Mouse (Mus musculus) urinary bladder, postnatal 14 days (tissue): Measurements from ENCODE around the gene Fam174b.

Source experiments
- DNase-seq: peaks from one replicate; pipeline ENCODE4 v3.0.0; 2021; ENCODE audit warnings: low spot score

The Fam174b gene

DNA sequence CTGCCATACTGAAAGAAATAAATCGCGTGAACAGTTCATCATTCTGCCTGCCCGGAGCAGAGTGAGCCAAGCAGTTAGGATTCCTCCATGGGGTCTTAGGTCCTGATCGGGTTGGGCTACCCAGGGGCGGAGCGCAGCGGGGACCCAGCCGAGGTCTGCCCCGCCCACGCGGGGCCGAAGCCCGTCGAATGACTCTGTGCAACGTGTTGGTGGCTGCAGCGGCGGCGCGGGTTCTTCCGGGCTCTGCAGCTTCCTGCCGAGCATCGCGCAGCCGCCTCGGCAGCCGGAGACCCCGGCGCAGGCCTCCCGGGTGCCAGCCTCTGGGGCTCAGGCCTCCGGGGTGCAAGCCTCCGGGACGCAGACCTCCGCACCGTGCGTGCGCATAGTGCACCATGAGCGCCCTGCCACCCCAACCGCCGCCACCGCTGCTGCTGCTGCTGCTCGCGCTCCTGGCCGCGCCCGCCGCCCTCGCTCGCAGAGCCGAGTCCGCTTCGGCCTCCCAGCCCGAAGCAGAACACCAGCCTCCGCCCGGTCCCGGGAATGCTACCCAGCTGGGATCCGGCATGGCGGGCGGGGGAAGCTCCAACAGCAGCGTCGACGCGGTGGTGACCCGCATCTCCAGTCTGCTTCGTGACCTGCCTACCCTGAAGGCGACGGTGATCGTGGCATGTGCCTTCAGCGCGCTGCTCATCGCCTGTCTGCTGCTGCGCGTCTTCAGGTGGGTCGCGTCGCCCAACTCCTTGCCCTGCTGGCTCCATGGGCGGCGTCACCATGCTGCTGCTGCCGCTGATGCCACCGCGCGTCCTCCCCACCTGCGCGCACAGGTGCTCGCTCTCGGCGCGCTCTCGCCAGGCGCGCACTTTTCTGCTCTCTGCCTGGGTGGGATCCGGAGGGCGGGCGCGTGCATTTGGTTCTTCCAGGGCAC lies at the start of gene Fam174b:
Gene Fam174b (plus strand): TSS at position 192 of the 925 bp plus-strand sequence.
- peak; percentile 67 for DNase-seq

DNA sequence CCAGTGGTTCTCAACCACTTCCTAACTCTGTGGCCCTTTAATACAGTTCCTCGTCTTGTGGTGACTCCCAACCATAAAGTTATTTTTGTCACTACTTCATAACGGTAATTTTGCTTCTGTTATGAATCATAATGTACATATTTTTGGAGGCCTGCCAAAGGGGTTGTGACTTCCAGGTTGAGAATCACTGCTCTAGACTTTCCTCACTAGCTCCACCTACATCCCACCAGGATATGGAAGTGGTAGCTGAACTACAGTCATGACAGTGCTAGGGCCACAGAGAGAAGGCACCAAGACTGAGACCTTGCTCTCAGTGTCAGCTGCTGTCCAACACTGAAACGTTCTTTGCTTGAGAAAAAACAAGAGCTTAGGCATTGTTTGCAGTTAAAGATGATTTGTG lies 43.0 kb upstream of the Fam174b start:
- no peak for DNase-seq

DNA sequence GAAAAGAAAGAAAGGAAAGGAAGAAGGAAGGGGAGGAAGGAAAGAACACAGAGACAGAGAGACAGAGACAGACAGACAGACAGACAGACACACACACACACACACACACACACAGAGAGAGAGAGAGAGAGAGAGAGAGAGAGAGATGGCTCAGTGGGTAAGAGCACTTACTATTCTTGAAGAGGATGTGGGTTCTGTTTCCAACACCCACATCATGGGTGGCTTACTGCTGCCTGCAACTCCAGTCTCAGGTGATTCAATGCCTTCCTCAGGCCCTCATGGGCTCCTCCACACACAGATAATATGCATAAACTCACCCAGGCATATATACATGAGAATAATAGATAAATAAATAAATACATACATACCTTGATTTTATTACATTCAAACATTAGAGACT lies 35.8 kb upstream of the Fam174b start:
- DNase-seq: no peak

DNA sequence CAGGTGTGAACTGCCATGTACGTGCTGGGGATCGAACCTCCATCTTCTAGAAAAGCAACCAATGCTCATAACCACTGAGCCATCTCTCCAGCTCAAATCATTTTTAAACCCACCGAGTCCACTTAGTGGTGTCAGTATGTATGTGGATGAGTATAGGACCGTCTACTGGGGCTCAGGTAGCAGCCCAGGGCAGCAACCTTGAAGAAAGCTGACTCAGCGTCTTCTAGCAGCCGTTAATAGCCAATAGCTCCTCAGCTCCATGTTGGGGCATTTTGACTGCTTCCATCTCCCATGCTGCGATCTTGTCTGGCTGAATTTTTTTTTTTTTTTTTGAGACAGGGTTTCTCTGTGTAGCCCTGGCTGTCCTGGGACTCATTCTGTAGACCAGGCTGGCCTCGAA lies 26.6 kb upstream of the Fam174b start:
- no peak for DNase-seq

DNA sequence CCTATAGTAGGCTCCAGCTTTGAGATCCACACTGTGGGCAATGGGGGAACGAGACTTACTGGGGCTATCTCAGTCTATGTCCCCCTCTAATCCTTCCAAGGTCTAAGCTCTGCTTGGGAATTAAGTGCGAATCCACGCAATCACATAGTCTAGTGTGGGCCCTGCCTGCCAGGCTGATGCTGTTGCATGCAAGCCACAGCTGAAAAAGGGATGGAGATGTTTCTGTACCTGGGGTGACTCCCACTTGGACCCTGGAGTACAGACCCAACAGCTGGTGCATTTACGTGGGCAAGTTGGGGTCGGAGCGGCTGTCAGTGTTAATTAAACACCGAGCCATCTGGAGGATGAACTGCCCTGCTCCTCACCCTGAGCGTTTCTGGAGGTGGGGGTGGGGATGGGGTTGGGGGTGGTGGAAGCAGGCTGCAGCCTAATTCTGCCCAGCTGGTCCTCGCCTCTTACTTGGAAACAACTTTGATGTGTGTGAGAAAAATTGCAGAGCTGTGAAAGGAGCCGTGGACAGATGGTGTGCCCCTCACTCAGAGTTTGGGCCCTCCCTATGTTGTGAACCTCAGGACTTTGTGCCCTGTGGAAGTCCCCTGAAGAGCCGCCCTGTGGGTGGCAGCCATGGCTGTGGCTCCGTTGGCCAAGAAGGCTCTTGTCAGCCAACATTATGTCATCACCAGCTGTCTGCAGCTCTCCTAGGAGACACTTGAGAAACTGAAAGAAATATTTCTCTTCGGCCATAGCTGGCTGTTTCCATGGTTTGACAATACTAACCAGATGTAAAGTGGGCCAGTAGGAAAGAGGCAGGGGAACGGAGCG lies 24.0 kb upstream of the Fam174b start:
- no peak for DNase-seq

DNA sequence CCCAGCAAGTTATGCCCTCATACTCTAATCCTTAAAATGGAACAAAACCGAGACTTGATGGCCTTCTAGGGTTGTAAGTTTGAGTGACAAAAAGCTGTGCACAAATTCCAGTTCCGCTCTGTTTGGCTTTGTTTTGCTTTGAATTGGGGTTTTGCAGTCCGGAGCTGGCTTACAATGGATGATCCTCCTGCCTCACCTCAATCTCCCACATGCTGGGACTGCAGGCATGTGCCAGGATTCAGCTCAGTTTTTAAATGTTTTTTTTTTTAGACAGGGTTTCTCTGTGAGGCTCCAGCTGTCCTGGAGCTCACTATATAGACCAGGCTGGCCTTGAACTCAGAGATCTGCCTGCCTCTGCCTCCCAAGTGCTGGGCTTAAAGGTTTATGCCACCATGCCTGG lies 23.3 kb upstream of the Fam174b start:
- DNase-seq: no peak

DNA sequence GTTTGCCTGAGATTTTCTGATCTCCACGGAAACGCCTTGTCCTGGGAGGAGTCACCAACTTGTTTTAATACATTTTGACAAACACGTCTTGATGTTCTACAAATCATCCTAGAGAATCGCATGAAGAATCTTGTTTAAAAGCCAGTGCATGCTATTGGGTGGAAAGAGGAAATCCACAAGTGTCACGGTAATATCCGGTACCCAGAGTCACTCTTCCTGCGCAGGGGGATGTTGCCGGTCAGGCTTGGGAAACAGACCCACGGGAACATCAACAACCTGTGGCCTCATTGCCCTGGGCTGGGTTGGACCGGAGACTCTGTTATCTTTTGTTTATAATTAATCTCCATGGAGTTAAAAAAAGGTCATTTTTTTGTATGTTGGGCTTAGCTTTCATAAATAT lies 22.1 kb upstream of the Fam174b start:
- DNase-seq: no peak

DNA sequence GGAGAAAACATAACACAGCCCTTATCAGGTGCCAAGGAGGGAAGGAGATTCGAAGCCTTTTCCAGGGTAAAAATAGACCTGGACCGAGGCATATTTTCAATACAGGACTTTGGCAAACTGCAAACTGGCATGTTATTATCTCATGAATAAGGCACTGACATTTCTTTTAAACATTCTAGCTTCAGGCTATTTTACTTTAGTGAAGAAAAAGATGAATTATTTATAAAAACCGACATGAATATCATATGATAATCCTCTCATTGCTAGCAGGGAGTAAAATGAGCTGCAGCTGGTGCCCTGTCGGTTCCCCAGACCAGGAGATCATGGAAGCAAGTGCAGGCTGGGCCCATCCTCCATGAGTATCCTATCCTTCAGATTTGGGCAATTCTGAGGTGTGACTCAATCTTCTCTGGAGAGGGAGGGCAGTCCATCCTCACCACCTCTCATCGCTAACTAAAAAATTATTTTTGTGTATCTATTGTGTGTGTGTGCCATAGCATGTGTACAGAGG lies 21.6 kb upstream of the Fam174b start:
- no peak for DNase-seq

DNA sequence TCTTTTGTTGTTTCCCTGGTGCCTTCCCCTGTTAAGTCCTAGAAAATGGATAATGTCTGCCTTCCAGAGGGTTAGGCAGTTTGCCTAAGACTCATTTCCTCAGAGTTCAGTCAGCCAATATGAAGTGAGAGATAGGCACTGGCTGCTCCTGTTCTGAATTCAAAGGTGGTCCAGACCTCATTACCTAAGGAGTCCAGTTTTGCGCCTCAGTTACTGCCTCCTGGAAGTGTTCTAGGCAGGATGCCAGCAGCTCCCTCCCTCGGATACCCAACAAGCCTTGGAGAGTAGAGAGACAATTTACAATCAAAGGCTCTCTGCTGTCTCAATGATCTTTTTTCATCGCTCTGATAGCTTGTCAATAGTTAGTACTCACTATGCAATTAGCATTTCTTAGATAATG lies 19.1 kb upstream of the Fam174b start:
- no peak for DNase-seq

DNA sequence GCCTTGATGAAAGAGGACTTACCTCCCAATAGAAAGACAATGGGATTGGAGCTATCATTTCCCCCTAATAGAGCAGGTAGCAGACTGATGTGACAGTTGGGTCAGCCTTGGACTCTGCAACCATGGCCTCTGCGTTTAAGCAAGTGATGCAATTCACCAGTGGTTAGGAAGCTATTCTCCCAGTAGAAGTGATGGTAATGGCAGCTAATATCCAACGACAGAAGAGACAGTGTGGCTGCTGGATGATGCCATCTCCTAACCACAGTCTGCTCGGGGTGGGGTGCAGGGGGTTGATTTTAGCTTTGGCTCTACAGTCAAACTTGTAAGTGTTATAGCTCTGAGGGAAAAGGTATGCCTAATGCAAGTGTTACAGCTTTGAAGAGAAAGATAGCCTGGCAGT lies 18.3 kb upstream of the Fam174b start:
- DNase-seq: no peak

DNA sequence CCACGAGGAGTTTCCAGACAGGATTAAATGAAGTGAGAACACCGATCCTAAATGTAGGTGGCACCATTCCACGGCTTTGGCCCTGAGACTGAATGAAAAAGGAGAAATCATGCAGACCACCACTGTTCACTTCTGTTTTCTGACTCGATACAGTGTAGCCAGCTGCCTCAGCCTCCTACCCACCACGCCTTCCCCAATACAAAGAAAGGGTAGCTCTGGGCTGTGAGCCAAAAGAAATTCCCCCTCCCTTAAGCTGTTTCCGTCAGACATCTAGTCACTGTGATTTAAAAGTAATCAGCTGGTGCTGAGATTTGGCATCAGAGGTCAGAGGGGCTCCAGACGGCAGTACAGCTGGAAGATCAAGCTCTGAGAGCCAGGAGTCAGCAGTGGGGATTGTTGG lies 10.2 kb upstream of the Fam174b start:
- DNase-seq: no peak

DNA sequence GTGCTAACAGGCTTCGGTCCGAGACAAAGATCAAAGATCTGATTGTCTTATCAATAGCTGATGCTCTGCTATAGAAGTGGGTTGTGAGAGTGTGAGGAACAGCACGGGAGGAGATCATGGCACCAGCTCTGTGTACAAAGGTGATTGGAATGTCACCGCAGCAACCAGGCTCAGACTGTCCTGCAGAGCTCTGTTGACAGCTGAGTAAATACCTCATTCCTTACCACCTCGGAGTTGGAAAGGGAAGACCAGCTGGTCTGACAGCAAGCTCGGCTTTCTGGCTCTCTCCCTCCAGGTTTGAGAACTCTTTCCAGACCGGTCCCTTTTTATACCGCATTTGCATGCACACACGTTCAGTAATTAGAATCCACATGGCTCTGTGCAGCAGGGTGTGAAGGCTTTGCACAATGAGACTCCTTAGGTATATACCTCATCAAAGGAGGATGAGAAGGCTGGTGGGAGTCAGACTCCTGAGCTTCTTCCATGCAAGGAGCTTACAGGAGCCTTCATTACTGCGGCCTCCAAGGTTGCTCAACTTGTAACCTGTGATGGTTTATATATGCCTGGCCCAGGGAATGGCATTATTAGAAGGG lies 9.6 kb upstream of the Fam174b start:
- DNase-seq: no peak

DNA sequence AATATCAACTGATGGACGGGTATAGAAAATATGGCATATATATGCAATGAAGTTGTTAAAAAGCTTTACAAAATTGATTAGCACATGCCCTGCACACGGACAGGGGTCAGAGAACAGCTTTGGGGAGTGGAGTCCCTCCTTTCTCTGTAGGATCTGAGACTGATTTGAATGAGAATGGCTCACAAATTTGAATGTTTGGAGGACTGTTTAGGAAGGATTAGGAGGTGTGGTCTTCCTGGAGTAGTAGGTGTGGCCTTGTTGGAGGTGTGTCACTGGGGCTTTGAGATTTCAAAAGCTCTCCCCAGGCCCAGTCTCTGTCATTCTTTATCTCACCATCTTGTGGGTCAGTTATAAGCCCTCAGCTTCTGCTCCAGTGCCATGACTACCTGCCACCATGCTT lies 4.1 kb upstream of the Fam174b start:
- no peak for DNase-seq

DNA sequence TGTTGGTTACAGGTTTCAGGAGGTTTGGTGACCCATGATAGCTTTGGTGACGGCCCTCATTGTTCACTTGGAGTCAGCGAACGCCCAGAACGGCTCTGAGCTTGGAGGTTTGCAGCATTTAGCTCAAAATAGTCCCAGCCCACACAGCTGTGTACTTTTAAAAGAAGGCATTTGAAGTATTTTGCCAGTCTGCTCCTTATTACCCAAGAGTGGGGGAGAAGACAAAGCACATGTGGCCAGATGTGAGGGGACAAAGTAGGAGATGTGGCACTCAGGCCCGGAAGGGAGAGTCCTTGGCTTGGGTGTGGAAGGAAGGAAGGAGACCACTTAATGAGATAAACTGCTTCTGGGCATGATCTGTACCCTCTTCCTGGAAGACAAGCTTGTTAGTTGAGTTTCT lies 1.3 kb downstream of the Fam174b start:
- DNase-seq: no peak

DNA sequence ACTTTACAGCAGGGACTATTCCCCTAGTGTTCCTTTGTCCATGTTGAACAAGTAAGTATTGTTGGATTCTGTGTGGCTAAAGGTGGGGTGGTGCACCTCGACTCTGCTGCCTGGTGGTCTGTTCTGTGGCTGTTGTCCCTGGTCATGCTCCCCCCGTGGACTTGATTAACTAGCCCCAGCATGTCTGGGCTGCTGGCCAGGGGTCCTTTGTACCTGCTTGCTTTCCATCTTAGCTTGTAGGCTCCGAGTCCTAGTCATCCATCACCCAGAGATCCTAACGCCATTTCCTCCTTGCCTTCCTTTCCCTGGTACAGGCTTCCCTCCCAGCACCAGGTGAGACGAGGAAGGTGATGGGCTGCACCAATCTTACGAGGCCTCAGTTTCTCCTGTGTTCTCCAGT lies 1.7 kb downstream of the Fam174b start:
- no peak for DNase-seq

DNA sequence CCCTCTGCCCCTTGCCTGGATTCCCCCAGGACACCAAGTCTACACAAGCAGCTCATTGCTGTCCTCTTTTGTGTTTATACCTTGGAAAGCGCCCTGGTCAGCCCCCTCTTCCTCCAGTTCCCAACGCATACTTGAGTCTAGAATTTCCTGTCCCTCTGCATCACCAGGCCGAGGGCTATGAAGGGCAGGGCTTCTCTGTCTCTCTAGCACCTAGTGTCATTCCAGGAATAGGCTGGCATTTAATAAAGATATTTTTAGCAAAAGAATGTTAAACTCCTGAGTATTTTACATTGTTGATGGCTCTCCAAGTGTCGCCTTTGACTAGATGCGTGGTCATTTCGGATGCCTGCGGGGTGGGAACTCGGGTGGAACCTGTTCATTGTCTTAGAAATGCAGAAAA lies 3.0 kb downstream of the Fam174b start:
- no peak for DNase-seq

DNA sequence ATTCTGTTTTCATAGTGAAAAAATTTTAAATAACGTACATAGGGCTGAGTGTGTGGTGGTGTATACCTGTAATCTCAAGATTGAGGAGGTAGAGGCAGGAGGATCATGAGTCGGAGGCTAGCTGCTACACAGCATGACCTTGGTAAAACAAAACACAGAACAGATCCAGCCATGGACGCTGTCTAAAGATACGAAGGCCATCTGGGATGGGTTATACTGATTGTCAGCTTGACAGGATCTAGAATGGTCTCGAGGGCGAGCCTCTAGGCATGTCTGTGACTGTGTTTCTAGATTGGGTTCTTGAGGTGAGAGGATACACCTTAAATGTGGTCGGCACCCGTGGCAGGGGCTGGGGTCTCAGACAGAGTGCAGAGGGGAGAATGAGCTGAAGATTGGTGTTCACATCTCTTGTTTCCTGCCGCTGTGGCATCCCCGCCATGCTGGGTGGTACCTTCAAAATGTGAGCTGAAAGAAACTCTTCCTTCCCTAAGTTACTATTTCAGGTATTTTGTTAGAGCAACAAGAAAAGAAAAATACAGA lies 3.8 kb downstream of the Fam174b start:
- DNase-seq: no peak

DNA sequence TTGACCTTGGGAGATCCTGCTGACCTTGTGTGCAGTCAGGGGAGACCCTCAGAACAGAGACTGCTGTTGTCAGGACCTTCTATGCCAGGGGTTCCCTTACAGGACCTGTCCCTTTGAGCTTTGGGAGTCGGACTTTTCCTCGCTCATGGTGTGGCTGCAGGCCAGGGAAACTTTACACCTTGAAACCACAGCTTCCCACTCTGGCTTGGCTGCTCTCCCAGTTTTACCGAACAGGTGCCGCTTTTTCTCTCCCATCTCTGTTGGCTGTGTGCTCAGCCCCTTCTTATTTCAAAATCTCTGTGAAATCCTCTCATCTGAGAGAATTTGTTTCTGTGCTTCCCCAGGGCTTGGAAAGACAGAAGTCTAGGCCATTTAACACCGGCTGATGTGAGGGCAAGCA lies 5.8 kb downstream of the Fam174b start:
- DNase-seq: no peak

DNA sequence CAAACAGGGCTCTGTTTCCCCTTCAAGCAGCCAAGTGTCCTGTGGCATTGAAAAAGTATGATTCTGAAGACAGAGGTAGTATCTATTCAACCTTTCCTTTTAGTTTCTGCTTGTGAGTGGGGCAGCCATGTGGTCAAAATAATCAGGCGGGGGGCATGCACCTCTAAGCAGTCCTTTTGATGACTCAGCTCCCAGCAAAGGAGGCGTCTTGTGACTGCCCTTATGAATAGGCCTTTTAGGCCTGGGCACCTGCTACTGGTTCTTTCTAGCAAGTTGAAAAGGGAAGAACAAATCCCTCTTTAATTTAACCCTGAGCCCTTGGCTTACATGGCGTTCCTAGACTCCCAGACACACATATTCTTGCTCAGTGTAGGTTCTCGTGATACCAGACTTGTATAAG lies 6.7 kb downstream of the Fam174b start:
- no peak for DNase-seq

DNA sequence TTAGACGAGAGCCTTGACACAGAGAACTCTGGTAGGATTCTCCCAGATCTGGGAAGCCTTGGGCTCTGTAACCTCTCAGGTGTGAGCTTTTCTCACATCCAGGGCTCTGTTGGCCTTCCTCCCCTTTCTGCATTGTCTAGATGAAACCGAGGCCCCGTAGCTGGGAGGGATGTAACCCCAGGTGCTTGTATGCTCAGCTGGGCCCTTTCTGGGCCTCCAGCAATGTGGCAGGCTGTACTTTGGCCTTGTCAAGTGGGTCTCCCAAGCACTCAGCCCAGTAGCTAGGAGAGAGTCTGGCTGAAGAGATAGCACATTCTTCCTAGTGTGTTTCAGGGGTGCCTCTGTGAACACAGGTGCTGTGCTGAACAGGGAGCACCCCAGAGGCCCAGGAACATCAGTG lies 7.4 kb downstream of the Fam174b start:
- DNase-seq: no peak

DNA sequence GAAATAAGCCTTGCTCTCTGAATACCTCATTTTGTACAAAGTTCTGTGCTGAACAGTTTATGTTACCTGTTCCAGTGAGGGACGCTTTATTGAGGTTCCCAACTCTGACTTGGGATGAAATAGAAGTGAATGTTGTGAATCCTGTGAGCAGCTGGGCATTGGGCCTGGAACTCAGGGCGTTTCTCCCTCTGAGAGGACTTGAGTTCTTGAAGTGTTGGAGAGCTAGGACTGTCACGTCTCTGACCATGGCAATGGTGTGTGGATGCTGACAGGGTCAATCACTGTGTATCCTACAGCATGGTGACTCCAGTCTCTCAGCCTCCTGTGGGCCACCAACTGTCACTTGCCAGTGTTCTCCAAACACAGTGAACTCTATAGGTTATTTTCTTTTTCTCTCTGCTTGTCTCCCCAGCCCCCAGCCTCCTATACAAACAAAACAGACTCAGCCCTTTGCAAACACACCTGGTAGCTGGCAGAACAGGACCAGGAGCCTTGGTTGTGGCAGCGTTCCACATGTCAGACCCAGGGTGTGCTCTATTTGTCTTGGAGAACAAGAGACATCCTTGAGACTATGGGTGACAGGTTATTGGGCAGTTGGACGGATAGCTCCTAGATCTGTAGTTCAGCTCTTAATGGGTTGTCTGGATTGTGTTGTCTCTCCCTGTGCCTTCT lies 8.5 kb downstream of the Fam174b start:
- peak; percentile 72 for DNase-seq

DNA sequence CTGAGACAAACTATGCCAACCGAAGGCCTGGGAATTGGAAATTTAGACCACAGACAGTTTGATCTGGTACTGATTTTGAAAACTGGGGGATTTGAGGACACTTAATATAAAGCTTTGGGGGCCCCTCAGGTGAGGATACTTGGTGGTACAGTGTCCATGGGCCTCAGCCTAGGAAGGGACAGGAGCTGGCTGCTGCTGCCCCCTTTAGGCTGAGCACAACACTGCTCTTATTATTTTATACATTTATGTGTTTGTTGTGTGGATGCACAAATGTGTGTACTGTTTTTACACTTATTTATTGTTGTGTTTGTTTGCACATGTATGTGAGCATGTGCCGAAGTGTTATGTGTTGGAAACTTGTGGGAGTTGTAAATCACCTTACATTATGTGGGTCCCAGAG lies 9.2 kb downstream of the Fam174b start:
- no peak for DNase-seq
